Comparison of ENCODE assay signal across 10 mouse cellular contexts in genomic region chr17:15440067-15440462, GRCm38 (mm10). TPM values are rescaled to one million over a fixed set of nuclear protein-coding genes. Genes with fewer than 3 reads are reported as not detected.
DNase-seq lines count a peak whose midpoint lies in the region; ATAC-seq and TF ChIP-seq lines count a peak whose summit lies in the region.
"Had no signal": no experiment of that assay in that cellular context is flagged by ENCODE, and none has a peak within 500 bp of the region (broad histone marks: within the 10 kb centered on the region; RNA-seq: fewer than 3 reads in every experiment).

No protein-coding gene starts in this region.

- intact Hi-C loops in heart, postnatal 14 days (cut with DNase I): no loop called here

- H3K27me3 ChIP-seq in heart, embryonic 12.5 days (replicated peaks): no peaks in the 10 kb centered on the region
- H3K27me3 ChIP-seq in neural tube, embryonic 12.5 days (replicated peaks): no peaks in the 10 kb centered on the region
- no peaks in the 10 kb centered on the region for H3K27me3 ChIP-seq in neural tube, embryonic 15.5 days (replicated peaks)
- no peaks in the 10 kb centered on the region for H3K27me3 ChIP-seq in hindbrain, embryonic 15.5 days
- H3K27me3 ChIP-seq in myocyte (ENCODE audit: control insufficient read depth, insufficient read depth, insufficient read length): no peaks in the 10 kb centered on the region

- no peaks in the 10 kb centered on the region for H3K9me3 ChIP-seq in heart, embryonic 12.5 days (replicated peaks)
- H3K9me3 ChIP-seq in neural tube, embryonic 12.5 days: no peaks in the 10 kb centered on the region
- H3K9me3 ChIP-seq in neural tube, embryonic 15.5 days (replicated peaks): no peaks in the 10 kb centered on the region
- H3K9me3 ChIP-seq in hindbrain, embryonic 15.5 days: no peaks in the 10 kb centered on the region

- WGBS in heart, embryonic 12.5 days: 53% methylated on average over 8 of the region's 8 CpGs
- 54% methylated on average over 8 of the region's 8 CpGs for WGBS in neural tube, embryonic 12.5 days
- WGBS in neural tube, embryonic 15.5 days: 60% methylated on average over 8 of the region's 8 CpGs
- WGBS in hindbrain, embryonic 15.5 days: 61% methylated on average over 8 of the region's 8 CpGs

- H3K79me2 ChIP-seq in myocyte (ENCODE audit: control insufficient read depth, insufficient read depth): no peaks in the 10 kb centered on the region

- H3ac ChIP-seq in myocyte (ENCODE audit: control insufficient read depth, insufficient read length): no peak overlapping the region

- no peak overlapping the region for H3K9ac ChIP-seq in heart, embryonic 12.5 days
- no peak overlapping the region for H3K9ac ChIP-seq in neural tube, embryonic 12.5 days
- no peak overlapping the region for H3K9ac ChIP-seq in neural tube, embryonic 15.5 days (replicated peaks)
- H3K9ac ChIP-seq in hindbrain, embryonic 15.5 days: no peak overlapping the region

- no peak for DNase-seq in heart, postnatal 14 days
- no peak for DNase-seq in ovary, postnatal 14 days (ENCODE audit: low spot score)
- DNase-seq in thymus, postnatal 36 days: no peak

- no peak overlapping the region for H3K4me3 ChIP-seq in heart, embryonic 12.5 days
- no peak overlapping the region for H3K4me3 ChIP-seq in neural tube, embryonic 12.5 days
- H3K4me3 ChIP-seq in neural tube, embryonic 15.5 days (replicated peaks): no peak overlapping the region
- H3K4me3 ChIP-seq in hindbrain, embryonic 15.5 days: no peak overlapping the region
- no peak overlapping the region for H3K4me3 ChIP-seq in myocyte
- H3K4me3 ChIP-seq: heart, adult 2 months had no signal

- TF ChIP-seq POLR2A in myocyte (IDR thresholded peaks at IDR 0.05; ENCODE audit: insufficient read length, low read depth): no peak

- H3K4me2 ChIP-seq in heart, embryonic 12.5 days: peak overlapping the region; percentile 53
- peak overlapping the region; percentile 35 for H3K4me2 ChIP-seq in neural tube, embryonic 12.5 days (replicated peaks)
- H3K4me2 ChIP-seq in neural tube, embryonic 15.5 days: no peak overlapping the region; the same call in 1 of the 2 replicates
- peak overlapping the region; percentile 22 for H3K4me2 ChIP-seq in hindbrain, embryonic 15.5 days
- H3K4me2 ChIP-seq in myocyte (ENCODE audit: low read depth): peak overlapping the region; percentile 67

- no peak for ATAC-seq in heart, embryonic 12.5 days (ENCODE audit: insufficient number of reproducible peaks, low FRiP score)
- no peak for ATAC-seq in neural tube, embryonic 12.5 days (ENCODE audit: low FRiP score, low read depth)
- ATAC-seq in neural tube, embryonic 15.5 days (ENCODE audit: low FRiP score): no peak
- ATAC-seq in hindbrain, embryonic 15.5 days (ENCODE audit: low FRiP score, low read depth): no peak
- ATAC-seq: CD4-positive, CD25-positive, alpha-beta regulatory T cell, adult 4 months had no signal

- no peak overlapping the region for H3K27ac ChIP-seq in heart, embryonic 12.5 days (ENCODE audit: poor library complexity, severe bottlenecking)
- H3K27ac ChIP-seq in neural tube, embryonic 12.5 days: no peak overlapping the region
- H3K27ac ChIP-seq in neural tube, embryonic 15.5 days (replicated peaks): no peak overlapping the region
- H3K27ac ChIP-seq in hindbrain, embryonic 15.5 days (replicated peaks): 0 out of 2 replicates have a peak overlapping the region, but pooled peaks have one; percentile 19
- H3K27ac ChIP-seq: heart, adult 2 months had no signal

- peaks cover 14% of the 10 kb centered on the region for H3K4me1 ChIP-seq in heart, embryonic 12.5 days (replicated peaks)
- peaks cover 15% of the 10 kb centered on the region for H3K4me1 ChIP-seq in neural tube, embryonic 12.5 days
- peaks cover 14% of the 10 kb centered on the region for H3K4me1 ChIP-seq in neural tube, embryonic 15.5 days
- peaks cover 16% of the 10 kb centered on the region for H3K4me1 ChIP-seq in hindbrain, embryonic 15.5 days (replicated peaks)

- no peaks in the 10 kb centered on the region for H3K36me3 ChIP-seq in heart, embryonic 12.5 days
- H3K36me3 ChIP-seq in neural tube, embryonic 12.5 days: no peaks in the 10 kb centered on the region
- no peaks in the 10 kb centered on the region for H3K36me3 ChIP-seq in neural tube, embryonic 15.5 days
- H3K36me3 ChIP-seq in hindbrain, embryonic 15.5 days: no peaks in the 10 kb centered on the region
- no peaks in the 10 kb centered on the region for H3K36me3 ChIP-seq in myocyte (ENCODE audit: control insufficient read depth, insufficient read depth)

TF ChIP-seq in myocyte, 11 proteins besides CTCF, POLR2A, EP300 and RAD21:
- TF ChIP-seq REST (IDR thresholded peaks at IDR 0.05; ENCODE audit: insufficient read depth, insufficient read length) (no peak), SRF (IDR thresholded peaks at IDR 0.05; ENCODE audit: control insufficient read depth, insufficient read length, low read depth) (peak; percentile 30), MAX (IDR thresholded peaks at IDR 0.05; ENCODE audit: low read depth) (no peak), MYOG (IDR thresholded peaks at IDR 0.05; ENCODE audit: control insufficient read depth in 1 of 3, insufficient read depth in 1 of 3, insufficient read length in 2 of 3, low read depth in 2 of 3) (peak in 1 of 3 experiments; percentile 10), TCF12 (IDR thresholded peaks at IDR 0.05; ENCODE audit: insufficient read depth, poor library complexity, severe bottlenecking) (no peak), MYOD1 (IDR thresholded peaks at IDR 0.05; ENCODE audit: control insufficient read depth in 1 of 3, insufficient read length in 2 of 3, low read depth in 2 of 3) (no peak), USF1 (IDR thresholded peaks at IDR 0.05; ENCODE audit: low read depth) (no peak), CEBPB (IDR thresholded peaks at IDR 0.05; ENCODE audit: insufficient read depth, poor library complexity, severe bottlenecking) (no peak), E2F4 (IDR thresholded peaks at IDR 0.05; ENCODE audit: insufficient read depth) (no peak), POLR2AphosphoS2 (IDR thresholded peaks at IDR 0.05; ENCODE audit: insufficient read length, low read depth) (no peak), TCF3 (IDR thresholded peaks at IDR 0.05; ENCODE audit: insufficient read length, low read depth) (no peak)
TF ChIP-seq in myocyte: peak in this region for 2.

RNA-seq across cellular contexts. Expression of gene Fam120b, which starts 44.1 kb away (rescaled TPM):
- 17.2 and 17.3 TPM in 2 replicates for polyA plus RNA-seq in heart, embryonic 12.5 days (2016; fragmentation: Nextera tagmentation; extraction: Ambion mirVana)
- total RNA-seq in heart, postnatal 14 days (2021): 10 to 100 TPM; 10.9 to 11.2 TPM
- polyA plus RNA-seq in neural tube, embryonic 12.5 days (2016; fragmentation: Nextera tagmentation; extraction: Ambion mirVana): 40.8 and 44.5 TPM in 2 replicates
- polyA plus RNA-seq in neural tube, embryonic 15.5 days (2015; fragmentation: Nextera tagmentation; extraction: Ambion mirVana): 43.0 and 44.5 TPM in 2 replicates
- polyA plus RNA-seq in hindbrain, embryonic 15.5 days (2015; fragmentation: Nextera tagmentation; extraction: Ambion mirVana): 45.0 and 45.7 TPM in 2 replicates
- polyA plus RNA-seq in myocyte (2012; fragmentation: generic; extraction: Trizol): 8.8 TPM

RNA-seq across cellular contexts. Expression of gene Psmb1, which starts 59.5 kb away (rescaled TPM):
- polyA plus RNA-seq in heart, embryonic 12.5 days (2016; fragmentation: Nextera tagmentation; extraction: Ambion mirVana): 199 and 201 TPM in 2 replicates
- total RNA-seq in heart, postnatal 14 days (2021): 100 to 1,000 TPM; 120 to 125 TPM
- polyA plus RNA-seq in neural tube, embryonic 12.5 days (2016; fragmentation: Nextera tagmentation; extraction: Ambion mirVana): 248 and 252 TPM in 2 replicates
- 247 and 250 TPM in 2 replicates for polyA plus RNA-seq in neural tube, embryonic 15.5 days (2015; fragmentation: Nextera tagmentation; extraction: Ambion mirVana)
- 229 and 241 TPM in 2 replicates for polyA plus RNA-seq in hindbrain, embryonic 15.5 days (2015; fragmentation: Nextera tagmentation; extraction: Ambion mirVana)
- polyA plus RNA-seq in myocyte (2012; fragmentation: generic; extraction: Trizol): 220 TPM

RNA-seq across cellular contexts. Expression of gene Tbp, which starts 59.6 kb away (rescaled TPM):
- polyA plus RNA-seq in heart, embryonic 12.5 days (2016; fragmentation: Nextera tagmentation; extraction: Ambion mirVana): 26.6 and 29.2 TPM in 2 replicates
- total RNA-seq in heart, postnatal 14 days (2021): 10 to 100 TPM; 12.3 to 14.5 TPM
- 56.1 and 60.4 TPM in 2 replicates for polyA plus RNA-seq in neural tube, embryonic 12.5 days (2016; fragmentation: Nextera tagmentation; extraction: Ambion mirVana)
- 48.8 and 51.7 TPM in 2 replicates for polyA plus RNA-seq in neural tube, embryonic 15.5 days (2015; fragmentation: Nextera tagmentation; extraction: Ambion mirVana)
- 53.5 and 59.6 TPM in 2 replicates for polyA plus RNA-seq in hindbrain, embryonic 15.5 days (2015; fragmentation: Nextera tagmentation; extraction: Ambion mirVana)
- 12.2 TPM for polyA plus RNA-seq in myocyte (2012; fragmentation: generic; extraction: Trizol)
